Mouse (Mus musculus): ENCODE results near the gene Arl10.

GRCm38 (mm10) chr13:54589996-54590951 lies 15.5 kb downstream of the Arl10 start, which contains the start of the genes Nop16 and Higd2a:
- no peak for TF ChIP-seq CTCF (conservative IDR thresholded peaks at IDR 0.05; ENCODE audit: low read length)
- TF ChIP-seq POU5F1 (IDR thresholded peaks at IDR 0.05; ENCODE audit: borderline replicate concordance, low read length) = no peak
- TF ChIP-seq NANOG (IDR thresholded peaks at IDR 0.05; ENCODE audit: borderline replicate concordance, low read length) = no peak

All from E14TG2a.4 (cell line).